14 mouse cellular contexts compared by ENCODE assay signal in genomic region chr1:38632461-38633180, GRCm38 (mm10). TPM values are rescaled to one million over a fixed set of nuclear protein-coding genes. Genes with fewer than 3 reads are reported as not detected.
A peak's percentile ranks its signal among the peaks of the same experiment; 100 is the strongest.
DNase-seq lines count a peak whose midpoint lies in the region; ATAC-seq and TF ChIP-seq lines count a peak whose summit lies in the region.
"Had no signal": no experiment of that assay in that cellular context is flagged by ENCODE, and none has a peak within 500 bp of the region (broad histone marks: within the 10 kb centered on the region; RNA-seq: fewer than 3 reads in every experiment).

No protein-coding gene starts in this region.

- ATAC-seq in erythroblast, adult 5-6 weeks (replicated peaks; ENCODE audit: low FRiP score, poor library complexity, severe bottlenecking): no peak
- ATAC-seq in kidney, embryonic 16.5 days (ENCODE audit: low FRiP score, low TSS enrichment): no peak

- H3K9ac ChIP-seq in kidney, embryonic 16.5 days (replicated peaks; ENCODE audit: low read length): no peak overlapping the region
- H3K9ac ChIP-seq: hindbrain, embryonic 15.5 days; liver, embryonic 14.5 days had no signal

- 84% methylated on average over 16 of the region's 16 CpGs for WGBS in kidney, embryonic 16.5 days

- no peaks in the 10 kb centered on the region for H3K9me3 ChIP-seq in kidney, embryonic 16.5 days (ENCODE audit: low read length)
- H3K9me3 ChIP-seq: hindbrain, embryonic 15.5 days had no signal

- H3K27me3 ChIP-seq in kidney, embryonic 16.5 days (ENCODE audit: insufficient read depth, low read length): peaks cover 4% of the 10 kb centered on the region; the same call in 1 of the 2 replicates
- H3K27me3 ChIP-seq: hindbrain, embryonic 15.5 days had no signal

- no peaks in the 10 kb centered on the region for H3K36me3 ChIP-seq in kidney, embryonic 16.5 days (ENCODE audit: insufficient read depth, low read length)
- H3K36me3 ChIP-seq: hindbrain, embryonic 15.5 days had no signal

- peak; percentile 14 to 18 for DNase-seq in layer of hippocampus, adult 2 months (ENCODE audit: low spot score in 2 of 2)
- no peak for DNase-seq in layer of hippocampus, adult 9-10 months (ENCODE audit: low spot score)
- DNase-seq in B cell, adult 2 months: peak; percentile 42 to 43
- peak; percentile 48 for DNase-seq in brain, adult 2 months (ENCODE audit: low read depth, low spot score)
- peak; percentile 15 to 16 for DNase-seq in layer of hippocampus, postnatal 36 days
- DNase-seq in kidney, adult 9 months: no peak
- DNase-seq: adrenal gland, postnatal 14 days; kidney, adult 18-20 months; lung, postnatal 10 days; midbrain, embryonic 14.5 days had no signal

- H3K4me2 ChIP-seq in kidney, embryonic 16.5 days (replicated peaks; ENCODE audit: low read depth, low read length): no peak overlapping the region
- H3K4me2 ChIP-seq: hindbrain, embryonic 15.5 days had no signal

- H3K4me3 ChIP-seq in layer of hippocampus, adult 2 months: no peak overlapping the region
- no peak overlapping the region for H3K4me3 ChIP-seq in kidney, embryonic 16.5 days (ENCODE audit: low read length)
- H3K4me3 ChIP-seq: hindbrain, embryonic 15.5 days had no signal

- H3K27ac ChIP-seq in layer of hippocampus, adult 2 months: no peak overlapping the region
- H3K27ac ChIP-seq in kidney, embryonic 16.5 days (ENCODE audit: low read length): no peak overlapping the region
- H3K27ac ChIP-seq: hindbrain, embryonic 15.5 days; liver, embryonic 14.5 days had no signal

- H3K4me1 ChIP-seq in kidney, embryonic 16.5 days (ENCODE audit: insufficient read depth, low read length): peaks cover 20% of the 10 kb centered on the region; the same call in 1 of the 2 replicates

- no peak for TF ChIP-seq CTCF in layer of hippocampus, adult 2 months (conservative IDR thresholded peaks at IDR 0.05)

RNA-seq across cellular contexts. Expression of gene Aff3, which starts 32.1 kb away (rescaled TPM):
- 100 to 1,000 TPM; 108 to 117 TPM for total RNA-seq in layer of hippocampus, adult 2 months (2021)
- total RNA-seq in layer of hippocampus, postnatal 36 days (2021): 100 to 1,000 TPM in 1 of 2 experiments, 10 to 100 TPM in 1; 99.4 to 119 TPM
- total RNA-seq in erythroblast, adult 5-6 weeks (2015; ENCODE audit: low replicate concordance): 5.2 and 15.0 TPM in 2 replicates
- total RNA-seq in erythroblast, adult 5-6 weeks (2017; ENCODE audit: low replicate concordance): 0.98 and 2.0 TPM in 2 replicates
- 4.0 and 4.4 TPM in 2 replicates for polyA plus RNA-seq in kidney, embryonic 16.5 days (2015; fragmentation: Nextera tagmentation; extraction: Ambion mirVana)

Comparison
In these comparisons a context has a peak if more than half of its experiments do, and no peak if none do; other contexts are left out.
1. DNase-seq: peak in layer of hippocampus, adult 2 months (2 of 2), B cell, adult 2 months (2 of 2), brain, adult 2 months (single experiment) and layer of hippocampus, postnatal 36 days (2 of 2); none in layer of hippocampus, adult 9-10 months (single experiment) and kidney, adult 9 months (single experiment).
2. RNA of gene Aff3, which starts 32.1 kb away (total RNA-seq): 99.4 to 119 TPM in layer of hippocampus, postnatal 36 days and 108 to 117 TPM in layer of hippocampus, adult 2 months; 0.98 to 15.0 TPM in erythroblast, adult 5-6 weeks; every median in the first group is over 4 times any median in the second.